Mouse (Mus musculus): ENCODE results near the gene Zzef1. TPM values are rescaled to one million over a fixed set of nuclear protein-coding genes. Genes with fewer than 3 reads are reported as not detected.

Gene Zzef1
- 35.0 TPM for polyA plus RNA-seq (2014; fragmentation: Illumina TruSeq; extraction: RNeasy Lipid Tissue Mini Kit (QIAGEN cat#74804); ENCODE audit: low read depth, low replicate concordance)

DNA sequence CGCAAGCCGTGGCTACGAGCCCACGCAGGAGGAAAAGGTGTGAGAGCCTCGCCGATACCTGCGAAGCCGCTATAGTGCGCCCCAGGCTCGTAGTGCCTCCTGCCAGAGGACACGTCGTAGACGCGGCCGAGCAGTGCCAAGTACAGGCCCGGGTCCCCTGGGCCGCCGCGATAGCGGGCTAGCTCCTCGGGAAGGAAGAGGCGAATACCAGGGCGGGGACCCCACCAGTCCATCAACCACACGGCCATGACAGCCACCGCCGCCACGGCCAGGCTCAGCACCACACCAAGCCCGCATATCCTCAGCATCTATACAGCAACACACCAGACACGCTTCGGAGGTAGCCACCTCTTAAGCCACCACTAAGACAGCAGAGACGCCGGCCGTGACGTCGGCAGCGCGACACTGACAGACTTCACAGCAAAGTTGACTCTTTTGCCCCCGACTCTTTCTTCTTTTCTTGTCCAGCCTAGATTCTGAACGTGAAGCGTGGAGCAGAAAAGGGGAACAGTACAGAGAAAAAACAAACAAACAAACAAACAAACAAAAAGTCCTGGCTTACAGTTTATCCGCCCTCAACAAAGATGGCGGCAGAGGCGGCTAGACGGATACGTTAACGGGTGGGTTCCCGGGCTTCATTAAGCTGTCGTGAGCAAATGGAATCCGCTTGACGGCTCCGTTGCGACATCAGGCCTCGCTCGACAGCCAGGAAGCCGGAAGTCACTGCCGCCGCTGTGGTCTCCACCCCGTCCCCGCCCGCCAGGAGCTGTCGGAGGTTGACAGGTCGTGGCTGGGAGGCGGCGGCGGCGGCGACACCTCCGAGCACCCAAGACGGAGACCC lies at the start of gene Zzef1, which contains the start of gene Cyb5d2:
Zzef1 (plus strand) TSS at position 772 of the 841 bp plus-strand sequence.
Cyb5d2 (minus strand) TSS at position 688 of the 841 bp plus-strand sequence.

DNA sequence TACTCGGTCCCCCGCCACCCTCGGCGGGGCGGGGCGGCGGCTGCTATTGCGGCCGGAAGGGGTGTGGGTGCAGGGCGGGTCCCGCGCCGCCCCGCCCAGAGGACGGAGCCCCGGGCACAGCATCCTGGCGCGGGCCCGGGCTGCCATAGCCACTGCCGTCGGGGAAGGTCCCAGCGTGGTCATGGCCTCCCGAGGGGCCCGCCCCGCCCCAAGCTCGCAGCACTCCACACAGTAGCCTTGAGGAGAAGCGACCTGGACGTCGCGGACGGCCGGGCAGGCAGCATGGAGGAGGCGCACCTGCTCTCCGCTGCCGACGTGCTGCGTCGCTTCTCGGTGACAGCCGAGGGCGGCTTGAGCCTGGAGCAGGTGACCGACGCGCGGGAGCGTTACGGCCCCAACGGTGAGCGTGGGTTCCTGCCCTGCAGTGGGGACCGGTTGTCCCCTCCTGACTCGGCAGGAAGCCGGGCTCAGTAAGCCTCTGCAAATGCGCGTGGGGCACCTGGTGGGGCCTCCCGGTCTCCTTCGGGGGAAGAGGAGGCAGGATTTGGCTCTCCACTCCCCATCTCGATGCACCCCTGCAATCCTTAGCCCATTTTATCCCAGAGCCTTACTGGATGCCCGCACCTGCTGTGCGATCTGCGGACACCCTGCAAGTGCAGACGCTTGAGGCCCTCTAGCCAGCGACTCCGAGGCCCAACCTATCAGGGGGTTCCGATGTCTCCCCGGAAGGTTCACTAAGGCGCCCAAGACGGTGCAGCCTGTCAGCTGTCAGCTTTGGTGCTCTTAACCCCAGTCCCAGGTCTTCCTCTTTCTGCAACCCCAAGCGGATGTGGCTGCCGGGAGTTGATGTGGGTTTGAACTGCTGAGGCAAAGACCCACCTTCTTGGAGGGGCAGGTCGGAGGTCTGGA lies 165.3 kb downstream of the Zzef1 start, which contains the start of gene Atp2a3:
Atp2a3 (plus strand) TSS at position 98 of the 909 bp plus-strand sequence.

Other genes starting within 250 kb of the Zzef1 start
- gene Spns3, start 245.7 kb upstream of the Zzef1 start, polyA plus RNA-seq (2014; fragmentation: Illumina TruSeq; extraction: RNeasy Lipid Tissue Mini Kit (QIAGEN cat#74804); ENCODE audit: low read depth, low replicate concordance): not detected
- 149 TPM for gene Ube2g1, start 188.9 kb upstream of the Zzef1 start, polyA plus RNA-seq (2014; fragmentation: Illumina TruSeq; extraction: RNeasy Lipid Tissue Mini Kit (QIAGEN cat#74804); ENCODE audit: low read depth, low replicate concordance)
- gene Ankfy1, start 106.2 kb upstream of the Zzef1 start, polyA plus RNA-seq (2014; fragmentation: Illumina TruSeq; extraction: RNeasy Lipid Tissue Mini Kit (QIAGEN cat#74804); ENCODE audit: low read depth, low replicate concordance): 57.7 TPM
- gene Cyb5d2, start 84 bp upstream of the Zzef1 start, polyA plus RNA-seq (2014; fragmentation: Illumina TruSeq; extraction: RNeasy Lipid Tissue Mini Kit (QIAGEN cat#74804); ENCODE audit: low read depth, low replicate concordance): 10.1 TPM
- gene Atp2a3, start 164.9 kb downstream of the Zzef1 start, polyA plus RNA-seq (2014; fragmentation: Illumina TruSeq; extraction: RNeasy Lipid Tissue Mini Kit (QIAGEN cat#74804); ENCODE audit: low read depth, low replicate concordance): 215 TPM
- 0.76 TPM for gene P2rx1, start 202.9 kb downstream of the Zzef1 start, polyA plus RNA-seq (2014; fragmentation: Illumina TruSeq; extraction: RNeasy Lipid Tissue Mini Kit (QIAGEN cat#74804); ENCODE audit: low read depth, low replicate concordance)
- 0.50 TPM for gene Camkk1, start 222.8 kb downstream of the Zzef1 start, polyA plus RNA-seq (2014; fragmentation: Illumina TruSeq; extraction: RNeasy Lipid Tissue Mini Kit (QIAGEN cat#74804); ENCODE audit: low read depth, low replicate concordance)

All from sigmoid colon, adult 10 weeks (tissue).